Mouse (Mus musculus) neural tube, embryonic 11.5 days (tissue): Measurements from ENCODE around the gene Tbxa2r. TPM values are rescaled to one million over a fixed set of nuclear protein-coding genes. Genes with fewer than 3 reads are reported as not detected.

Experiments used
- ATAC-seq: fragments of 200-750 bp; cut with Nextera tagmentation; 2 replicates; pipeline ENCODE4 v1.8.0; 2017; ENCODE audit warnings: moderate number of reproducible peaks, mild to moderate bottlenecking, moderate TSS enrichment, moderate library complexity; ENCODE audit not compliant: insufficient read depth, low FRiP score, low TSS enrichment
- DNase-seq: peaks from one replicate; pipeline ENCODE4 v3.0.0-alpha.2; 2015; ENCODE audit warnings: low spot score
- H3K27ac ChIP-seq: fragments of 300-500 bp; sonication (generic); 2 replicates; pipeline ENCODE4 v1.5.1; 2014; ENCODE audit warnings: low read depth, mild to moderate bottlenecking, low read length
- H3K27me3 ChIP-seq: fragments of 300-500 bp; sonication (generic); 2 replicates; pipeline ENCODE4 v1.6.1; 2014; ENCODE audit warnings: mild to moderate bottlenecking, low read length, mixed read lengths; ENCODE audit not compliant: control insufficient read depth, insufficient read depth
- H3K36me3 ChIP-seq: fragments of 300-500 bp; sonication (generic); 2 replicates; pipeline ENCODE4 v1.6.1; 2014; ENCODE audit warnings: mild to moderate bottlenecking, low read length, moderate library complexity, mixed read lengths; ENCODE audit not compliant: control insufficient read depth, insufficient read depth
- H3K4me1 ChIP-seq: fragments of 300-500 bp; sonication (generic); 2 replicates; pipeline ENCODE4 v1.6.1; 2014; ENCODE audit warnings: low read length, mixed read lengths; ENCODE audit not compliant: control insufficient read depth, insufficient read depth
- H3K4me2 ChIP-seq: fragments of 300-500 bp; sonication (generic); 2 replicates; pipeline ENCODE4 v1.6.1; 2014; ENCODE audit warnings: low read depth, mild to moderate bottlenecking, moderate library complexity
- H3K4me3 ChIP-seq: fragments of 300-500 bp; sonication (generic); 2 replicates; pipeline ENCODE4 v1.5.1; 2014; ENCODE audit warnings: low read depth, low read length
- H3K9ac ChIP-seq: fragments of 300-500 bp; sonication (generic); 2 replicates; pipeline ENCODE4 v1.6.1; 2014; ENCODE audit warnings: mild to moderate bottlenecking, low read length
- H3K9me3 ChIP-seq: fragments of 300-500 bp; sonication (generic); 2 replicates; pipeline ENCODE4 v1.6.1; 2016; ENCODE audit warnings: low read length; ENCODE audit not compliant: control insufficient read depth
- WGBS: fragments of 180-500 bp; shearing (Covaris S2); extraction: QIAGEN DNeasy Blood & Tissue Kit; methylation state at CpG from one replicate; pipeline ENCODE4 v1.1.7; 2014; 5-methylcytosine and 5-hydroxymethylcytosine counted together
- polyA plus RNA-seq: library from polyadenylated mRNA; unstranded; fragments of >200 nt; fragmentation: Nextera tagmentation; extraction: Ambion mirVana; gene quantifications from 2 replicates; pipeline ENCODE4 v1.2.1, GENCODE M21; 2014

The Tbxa2r gene
- polyA plus RNA-seq, 1 experiment from 2014 or later: 1.8 TPM

GRCm38 (mm10) chr10:81303258-81303657 lies 25.3 kb upstream of the Tbxa2r start:
- DNase-seq (no peak), ATAC-seq (no peak)
- Histone ChIP-seq H3K4me1 (no peaks in the 10 kb centered on the region; the same call in 1 of the 2 replicates), H3K36me3 (peaks cover 16% of the 10 kb centered on the region), H3K9ac (no peak overlapping the region), H3K9me3 (no peaks in the 10 kb centered on the region), H3K27me3 (no peaks in the 10 kb centered on the region), H3K27ac (0 out of 2 replicates have a peak overlapping the region, but pooled peaks have one; percentile 20), H3K4me3 (no peak overlapping the region), H3K4me2 (no peak overlapping the region)
- WGBS: 82% methylated on average over 10 of the region's 10 CpGs

DNA sequence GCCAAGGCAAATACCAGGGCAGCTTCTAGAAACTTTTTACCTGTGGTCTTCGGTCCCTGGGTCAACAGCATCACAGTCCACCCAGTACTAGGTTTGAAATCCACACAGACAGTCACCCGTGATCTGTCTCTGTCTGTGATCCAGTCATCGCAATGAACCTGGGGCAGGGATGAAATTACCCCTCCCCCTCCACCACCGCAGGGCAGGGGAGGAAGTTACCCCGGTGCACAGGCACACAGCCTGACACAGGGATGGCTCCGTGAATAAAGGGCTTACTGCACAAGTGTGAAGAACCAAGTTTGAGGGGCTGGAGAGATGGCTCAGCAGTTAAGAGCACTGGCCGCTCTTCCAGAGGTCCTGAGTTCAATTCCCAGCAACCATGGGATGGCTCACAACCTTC lies 24.8 kb upstream of the Tbxa2r start:
- WGBS: 83% methylated on average over 7 of the region's 7 CpGs
- Histone ChIP-seq H3K4me2 (no peak overlapping the region), H3K27me3 (no peaks in the 10 kb centered on the region)

GRCm38 (mm10) chr10:81304597-81305238 lies 23.8 kb upstream of the Tbxa2r start:
- no peak overlapping the region for H3K9ac ChIP-seq
- no peaks in the 10 kb centered on the region; the same call in 1 of the 2 replicates for H3K4me1 ChIP-seq
- WGBS: 25% methylated on average over 7 of the region's 9 CpGs
- no peak overlapping the region for H3K27ac ChIP-seq
- no peak overlapping the region for H3K4me2 ChIP-seq
- peak; percentile 48 for DNase-seq
- H3K27me3 ChIP-seq: no peaks in the 10 kb centered on the region
- H3K4me3 ChIP-seq: no peak overlapping the region
- H3K36me3 ChIP-seq: peaks cover 27% of the 10 kb centered on the region
- H3K9me3 ChIP-seq: no peaks in the 10 kb centered on the region
- ATAC-seq: peak; percentile 51; the same call in 1 of the 2 replicates

More for the DNA sequence above, 24.8 kb upstream of the Tbxa2r start:
- Histone ChIP-seq H3K36me3 (peaks cover 18% of the 10 kb centered on the region), H3K4me3 (no peak overlapping the region), H3K27ac (no peak overlapping the region), H3K4me1 (no peaks in the 10 kb centered on the region; the same call in 1 of the 2 replicates), H3K9me3 (no peaks in the 10 kb centered on the region), H3K9ac (no peak overlapping the region)
- no peak for DNase-seq
- ATAC-seq: no peak

- Histone ChIP-seq H3K4me1 (no peaks in the 10 kb centered on the region; the same call in 1 of the 2 replicates), H3K4me2 (no peak overlapping the region), H3K36me3 (peaks cover 33% of the 10 kb centered on the region), H3K9ac (no peak overlapping the region), H3K9me3 (no peaks in the 10 kb centered on the region), H3K27ac (no peak overlapping the region), H3K27me3 (no peaks in the 10 kb centered on the region), H3K4me3 (no peak overlapping the region)
- ATAC-seq (no peak), DNase-seq (no peak)
- WGBS: 94% methylated on average over 14 of the region's 14 CpGs
Measured at GRCm38 (mm10) chr10:81305663-81306062, 22.9 kb upstream of the Tbxa2r start.

DNA sequence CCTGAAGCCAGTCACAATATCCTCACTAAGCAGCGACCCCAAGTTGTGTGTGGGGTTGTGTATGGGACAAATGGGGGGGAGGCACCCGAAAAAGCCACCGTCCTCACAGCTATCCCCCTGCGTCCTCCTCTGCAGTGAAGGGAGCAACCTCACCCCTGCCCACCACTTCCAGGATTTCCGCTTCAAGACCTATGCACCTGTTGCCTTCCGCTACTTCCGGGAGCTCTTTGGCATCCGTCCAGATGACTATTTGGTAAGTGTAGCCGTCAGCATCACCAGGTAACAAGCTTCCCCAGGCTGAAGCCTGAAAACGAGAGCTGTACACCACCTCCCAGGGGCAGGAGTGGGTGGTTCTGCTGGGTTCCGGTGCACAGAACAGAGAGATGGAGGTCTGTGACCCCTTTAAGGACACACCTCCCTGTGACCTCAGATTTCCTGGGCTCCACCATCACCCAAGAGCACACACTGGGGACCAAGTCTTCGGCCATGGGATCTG lies 22.3 kb upstream of the Tbxa2r start:
- Histone ChIP-seq H3K4me3 (no peak overlapping the region), H3K27me3 (no peaks in the 10 kb centered on the region), H3K27ac (no peak overlapping the region), H3K4me1 (no peaks in the 10 kb centered on the region; the same call in 1 of the 2 replicates), H3K36me3 (peaks cover 36% of the 10 kb centered on the region), H3K9ac (no peak overlapping the region), H3K9me3 (no peaks in the 10 kb centered on the region), H3K4me2 (no peak overlapping the region)
- WGBS: 96% methylated on average over 12 of the region's 12 CpGs
- no peak for ATAC-seq
- DNase-seq: no peak

DNA sequence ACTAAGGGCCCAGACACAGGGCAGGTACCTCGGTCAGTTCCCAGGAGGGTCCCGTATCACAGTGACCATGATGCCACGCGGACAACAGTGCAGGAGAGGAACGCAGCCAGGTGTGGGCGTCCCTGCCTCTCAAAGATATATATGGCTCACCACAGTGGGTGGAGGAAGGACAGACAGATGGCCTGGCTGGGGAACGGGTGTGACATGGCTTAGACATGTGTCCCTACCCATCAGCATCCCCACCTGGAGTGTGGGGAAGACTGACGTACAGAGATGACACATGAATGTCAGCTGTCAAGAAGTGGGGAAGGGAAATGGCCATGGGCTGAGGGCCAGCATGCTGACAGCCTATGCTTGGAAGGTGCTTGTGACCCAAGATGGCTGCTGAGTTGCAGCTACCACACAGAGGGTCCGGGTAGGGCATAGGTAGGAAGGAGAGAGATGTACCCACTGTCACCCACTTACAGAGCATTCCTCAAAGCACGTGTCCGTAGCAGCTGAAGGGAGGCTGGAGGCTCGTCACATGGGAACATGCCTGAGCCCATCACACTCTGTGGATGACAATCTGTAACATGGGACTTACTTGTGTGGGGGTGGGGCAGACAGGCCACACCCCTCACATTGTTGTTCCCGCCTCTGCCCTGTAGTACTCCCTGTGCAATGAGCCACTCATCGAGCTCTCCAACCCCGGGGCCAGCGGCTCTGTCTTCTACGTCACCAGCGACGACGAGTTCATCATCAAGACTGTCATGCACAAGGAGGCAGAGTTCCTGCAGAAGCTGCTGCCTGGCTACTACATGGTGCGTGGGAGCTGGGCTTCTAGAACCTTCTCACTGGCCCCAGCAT lies 21.5 kb upstream of the Tbxa2r start:
- Histone ChIP-seq H3K4me3 (no peak overlapping the region), H3K9ac (no peak overlapping the region), H3K27ac (no peak overlapping the region), H3K36me3 (peaks cover 37% of the 10 kb centered on the region), H3K27me3 (no peaks in the 10 kb centered on the region), H3K9me3 (no peaks in the 10 kb centered on the region), H3K4me1 (no peaks in the 10 kb centered on the region; the same call in 1 of the 2 replicates), H3K4me2 (no peak overlapping the region)
- ATAC-seq (no peak), DNase-seq (no peak)
- WGBS: 95% methylated on average over 21 of the region's 21 CpGs

DNA sequence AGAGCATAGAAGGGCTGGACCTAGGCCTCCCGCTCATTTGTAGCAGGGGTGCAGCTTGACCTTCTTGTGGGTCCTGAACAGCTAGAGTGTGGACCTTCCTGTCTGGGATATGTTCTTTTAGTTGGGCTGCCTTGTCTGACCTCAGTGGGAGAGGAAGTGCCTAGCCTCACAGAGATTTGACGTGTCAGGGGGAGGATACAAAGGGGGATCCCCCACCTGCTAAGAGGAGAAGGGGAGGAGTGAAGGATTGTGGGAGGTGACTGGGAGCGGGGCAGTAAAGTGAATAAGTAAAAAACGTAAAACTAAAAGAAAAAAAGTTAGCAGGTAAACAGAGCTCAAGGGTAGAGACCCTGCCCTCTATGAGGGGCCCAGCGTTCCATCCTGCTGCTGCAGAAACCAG lies 19.0 kb upstream of the Tbxa2r start:
- ATAC-seq (no peak), DNase-seq (no peak)
- WGBS: 95% methylated on average over 5 of the region's 5 CpGs
- no peak overlapping the region for H3K27ac ChIP-seq
- H3K36me3 ChIP-seq: peaks cover 47% of the 10 kb centered on the region
- no peaks in the 10 kb centered on the region for H3K9me3 ChIP-seq
- H3K4me3 ChIP-seq: no peak overlapping the region
- H3K27me3 ChIP-seq: no peaks in the 10 kb centered on the region
- H3K4me1 ChIP-seq: no peaks in the 10 kb centered on the region
- H3K4me2 ChIP-seq: no peak overlapping the region
- no peak overlapping the region for H3K9ac ChIP-seq

GRCm38 (mm10) chr10:81313581-81313980 lies 14.9 kb upstream of the Tbxa2r start:
- Histone ChIP-seq H3K27me3 (no peaks in the 10 kb centered on the region), H3K36me3 (peaks cover 35% of the 10 kb centered on the region)

More at GRCm38 (mm10) chr10:81313581-81313980, 14.9 kb upstream of the Tbxa2r start:
- ATAC-seq: no peak
- no peak for DNase-seq
- no peak overlapping the region for H3K27ac ChIP-seq
- 0 out of 2 replicates have a peak, but pooled peaks cover 5% of the 10 kb centered on the region for H3K4me1 ChIP-seq
- H3K9ac ChIP-seq: no peak overlapping the region
- H3K4me3 ChIP-seq: no peak overlapping the region
- no peak overlapping the region for H3K4me2 ChIP-seq
- no peaks in the 10 kb centered on the region for H3K9me3 ChIP-seq
- WGBS: 97% methylated on average over 13 of the region's 13 CpGs
